Mouse (Mus musculus) small intestine, adult 2 months (tissue): ENCODE results near the gene Tubb4a. TPM values are rescaled to one million over a fixed set of nuclear protein-coding genes. Genes with fewer than 3 reads are reported as not detected.

Experiments
- H3K27ac ChIP-seq: fragments of 200-500 bp; 2 replicates; pipeline ENCODE4 v1.5.1; 2012; ENCODE audit warnings: low read depth, low read length, control low read depth, inconsistent platforms; ENCODE audit not compliant: insufficient read depth
- H3K27me3 ChIP-seq: fragments of 200-500 bp; 2 replicates; pipeline ENCODE4 v1.6.1; 2012; ENCODE audit warnings: mild to moderate bottlenecking, moderate library complexity, low read length, inconsistent platforms; ENCODE audit not compliant: control insufficient read depth, insufficient read depth
- H3K36me3 ChIP-seq: fragments of 200-500 bp; 2 replicates; pipeline ENCODE4 v1.6.1; 2012; ENCODE audit warnings: mild to moderate bottlenecking, low read length, control low read depth, inconsistent platforms; ENCODE audit not compliant: control insufficient read depth, insufficient read depth
- H3K4me1 ChIP-seq: fragments of 200-500 bp; 2 replicates; pipeline ENCODE4 v1.6.1; 2012; ENCODE audit warnings: low read length, inconsistent platforms, mixed read lengths; ENCODE audit not compliant: control insufficient read depth, insufficient read depth, insufficient read length
- H3K4me3 ChIP-seq: fragments of 200-500 bp; 2 replicates; pipeline ENCODE4 v1.5.1; 2012; ENCODE audit warnings: low read depth, mild to moderate bottlenecking, control low read depth, inconsistent platforms, low read length, moderate library complexity
- CTCF ChIP-seq: fragments of 200-500 bp; IDR thresholded peaks from 2 replicates; pipeline ENCODE4 v1.5.1; 2012; ENCODE audit warnings: low read depth, mild to moderate bottlenecking, control low read depth, inconsistent platforms, low read length, moderate library complexity, mixed read lengths; ENCODE audit not compliant: insufficient replicate concordance, insufficient read length; ENCODE audit errors: extremely low read depth
- POLR2A ChIP-seq: fragments of 200-500 bp; IDR thresholded peaks from 2 replicates; pipeline ENCODE4 v1.6.1; 2012; ENCODE audit warnings: low read depth, mild to moderate bottlenecking, control low read depth, inconsistent platforms, low read length, moderate library complexity
- WGBS: fragments of 180-500 bp; shearing (Covaris S2); methylation state at CpG from one replicate; pipeline ENCODE4 v1.1.7; 2018; 5-methylcytosine and 5-hydroxymethylcytosine counted together
- polyA plus RNA-seq: library from polyadenylated mRNA; depleted of rRNA; stranded (reverse); fragments of >200 nt; gene quantifications from 2 replicates; pipeline ENCODE4 v1.2.3, GENCODE M21; 2012

The Tubb4a gene
- polyA plus RNA-seq, 1 experiment: 3.3 TPM

DNA sequence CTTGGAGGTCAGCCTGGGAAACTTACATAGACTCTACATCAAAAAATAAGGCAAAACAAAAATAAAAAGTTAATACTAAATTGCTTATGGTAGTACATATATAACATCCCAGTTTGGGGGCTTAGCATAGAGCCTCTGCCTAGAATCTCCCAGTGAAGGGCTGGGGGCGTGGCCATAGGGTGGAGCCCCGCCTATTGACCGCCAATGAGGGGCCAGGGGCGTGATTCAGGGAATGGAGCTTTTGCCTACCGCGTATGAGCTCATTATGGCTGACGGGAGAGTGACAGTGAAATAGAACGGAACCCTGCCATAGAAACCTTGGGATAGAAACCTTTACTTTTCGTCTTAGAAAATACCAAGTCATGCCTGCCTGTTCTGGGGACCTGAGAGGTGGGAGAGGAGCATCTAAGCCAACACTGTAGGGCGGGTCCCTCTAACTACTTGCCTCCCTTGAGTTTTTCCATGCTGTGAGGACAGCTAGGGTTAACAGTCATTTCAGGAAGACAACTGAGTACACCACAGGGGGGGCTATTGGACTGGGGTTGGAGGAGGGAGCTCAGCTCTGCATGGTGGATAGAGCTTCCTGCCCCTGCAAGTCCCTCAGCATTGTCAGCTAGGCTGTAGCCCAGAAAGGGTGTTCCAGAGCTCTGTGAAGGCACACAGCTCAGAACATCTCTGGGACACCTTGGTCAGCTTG lies 12.2 kb upstream of the Tubb4a start:
- H3K4me1 ChIP-seq: peaks cover 8% of the 10 kb centered on the region; the same call in 1 of the 2 replicates
- WGBS: 30% methylated on average over 10 of the region's 10 CpGs
- H3K27ac ChIP-seq: no peak overlapping the region
- no peak for TF ChIP-seq CTCF
- no peak for TF ChIP-seq POLR2A
- H3K36me3 ChIP-seq: no peaks in the 10 kb centered on the region
- H3K27me3 ChIP-seq: no peaks in the 10 kb centered on the region
- H3K4me3 ChIP-seq: no peak overlapping the region

DNA sequence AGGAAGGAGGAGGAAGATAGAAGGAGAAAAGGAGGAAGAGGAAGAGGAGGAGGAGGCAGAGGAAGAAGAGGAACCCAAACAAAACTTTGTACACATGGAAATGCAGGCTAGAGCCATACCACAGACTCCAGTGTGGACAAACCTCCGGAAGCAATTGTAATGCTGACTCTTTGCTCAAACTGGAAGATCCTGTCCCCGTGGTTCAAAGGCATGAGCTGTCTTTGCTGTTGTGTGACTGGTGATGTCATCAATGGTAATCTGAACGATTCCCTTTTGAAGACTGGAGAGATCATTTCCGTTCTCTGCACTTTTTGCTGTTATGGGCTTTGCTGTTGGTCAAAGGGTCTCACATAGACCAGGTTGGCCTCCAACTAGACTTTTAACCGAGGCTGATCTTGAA lies 10.7 kb upstream of the Tubb4a start:
- no peak for TF ChIP-seq CTCF
- TF ChIP-seq POLR2A: no peak
- no peak overlapping the region for H3K4me3 ChIP-seq
- 61% methylated on average over 5 of the region's 5 CpGs for WGBS
- no peaks in the 10 kb centered on the region for H3K27me3 ChIP-seq
- H3K27ac ChIP-seq: no peak overlapping the region
- peaks cover 7% of the 10 kb centered on the region; the same call in 1 of the 2 replicates for H3K4me1 ChIP-seq
- no peaks in the 10 kb centered on the region for H3K36me3 ChIP-seq

DNA sequence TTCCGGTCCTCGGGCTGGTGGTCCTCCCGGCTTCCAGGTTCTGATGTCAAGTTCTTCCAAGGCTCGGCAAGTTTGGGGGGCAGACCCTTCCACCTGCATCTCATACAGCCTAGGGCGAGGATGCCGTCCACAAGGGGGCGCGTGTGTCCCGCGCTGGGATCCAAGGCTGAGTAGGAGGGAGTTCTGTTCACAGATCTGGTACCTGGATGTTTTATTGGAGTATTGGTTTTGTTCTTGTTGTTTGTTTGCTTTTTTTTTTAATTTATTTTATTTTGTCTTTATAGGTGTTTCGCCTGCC lies 9.0 kb upstream of the Tubb4a start:
- H3K4me3 ChIP-seq: peak overlapping the region; percentile 61
- H3K27me3 ChIP-seq: no peaks in the 10 kb centered on the region
- no peak overlapping the region for H3K27ac ChIP-seq
- 1% methylated on average over 11 of the region's 11 CpGs for WGBS
- no peaks in the 10 kb centered on the region for H3K36me3 ChIP-seq
- peak; percentile 95 for TF ChIP-seq CTCF
- TF ChIP-seq POLR2A: no peak
- H3K4me1 ChIP-seq: peaks cover 8% of the 10 kb centered on the region; the same call in 1 of the 2 replicates

DNA sequence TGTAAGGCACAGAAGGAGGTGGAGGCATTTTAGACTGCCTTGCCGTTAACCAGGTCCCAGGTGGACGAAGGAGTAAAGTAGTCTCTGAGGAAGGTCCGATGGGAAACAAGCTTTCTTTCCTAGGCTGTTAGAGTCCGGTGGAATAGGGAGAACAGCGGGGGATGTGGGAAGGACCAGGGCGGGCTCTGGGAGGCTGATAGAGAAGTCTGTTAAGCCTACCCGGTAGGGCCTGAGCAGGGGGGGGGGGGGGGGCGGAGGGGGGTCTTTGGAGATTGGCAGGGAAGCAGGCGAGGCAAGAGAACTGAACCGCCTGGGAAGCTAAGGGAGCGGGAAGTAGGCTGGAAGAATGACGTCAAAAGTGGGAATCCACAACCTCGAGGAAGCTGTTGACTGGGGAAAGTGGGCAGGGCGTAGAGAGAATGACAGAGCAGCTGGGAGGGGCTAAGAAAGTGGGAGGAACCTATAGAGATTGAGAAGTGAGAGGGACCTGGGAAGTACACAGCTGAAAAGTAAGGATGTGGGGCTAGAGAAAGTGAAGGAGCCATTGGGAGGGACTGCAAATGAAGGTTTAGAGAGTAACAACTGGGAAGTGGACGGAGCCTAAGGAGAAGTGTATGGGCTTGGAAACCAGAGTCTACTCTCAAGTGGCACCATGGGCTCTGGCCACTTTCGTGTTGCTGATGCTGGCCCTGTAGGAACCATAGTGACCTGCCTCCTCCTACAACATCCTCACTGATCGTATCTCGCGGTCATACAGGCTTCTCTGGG lies 8.5 kb upstream of the Tubb4a start:
- peak; percentile 10; the same call in 1 of the 2 replicates for TF ChIP-seq POLR2A
- TF ChIP-seq CTCF: no peak
- 7% methylated on average over 18 of the region's 19 CpGs for WGBS
- no peak overlapping the region for H3K27ac ChIP-seq

DNA sequence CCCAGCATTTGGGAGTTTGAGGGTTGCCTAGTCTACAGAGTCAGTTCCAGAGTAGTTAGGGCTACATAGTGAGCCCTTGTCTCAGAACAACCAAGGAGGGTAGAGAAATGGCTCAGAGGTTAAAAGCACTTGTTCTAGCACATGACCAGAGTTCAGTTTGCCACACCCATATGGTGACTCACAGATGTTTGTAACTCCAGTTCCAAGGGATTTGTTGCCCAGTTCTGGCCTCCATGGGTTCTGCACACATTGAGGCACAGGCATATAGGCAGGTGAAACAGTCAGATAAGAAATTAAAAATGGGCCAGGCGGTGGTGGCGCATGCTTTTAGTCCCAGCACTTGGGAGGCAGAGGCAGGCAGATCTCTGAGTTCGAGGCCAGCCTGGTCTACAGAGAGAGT lies 6.6 kb upstream of the Tubb4a start:
- H3K4me3 ChIP-seq: no peak overlapping the region
- TF ChIP-seq CTCF: no peak
- no peak for TF ChIP-seq POLR2A
- H3K27ac ChIP-seq: peak overlapping the region; percentile 74
- 75% methylated on average over 3 of the region's 3 CpGs for WGBS
- H3K27me3 ChIP-seq: no peaks in the 10 kb centered on the region
- H3K4me1 ChIP-seq: peaks cover 8% of the 10 kb centered on the region; the same call in 1 of the 2 replicates
- no peaks in the 10 kb centered on the region for H3K36me3 ChIP-seq

More for the DNA sequence above, 8.5 kb upstream of the Tubb4a start:
- H3K27me3 ChIP-seq: no peaks in the 10 kb centered on the region
- H3K4me3 ChIP-seq: peak overlapping the region; percentile 61
- H3K4me1 ChIP-seq: peaks cover 8% of the 10 kb centered on the region; the same call in 1 of the 2 replicates
- no peaks in the 10 kb centered on the region for H3K36me3 ChIP-seq

DNA sequence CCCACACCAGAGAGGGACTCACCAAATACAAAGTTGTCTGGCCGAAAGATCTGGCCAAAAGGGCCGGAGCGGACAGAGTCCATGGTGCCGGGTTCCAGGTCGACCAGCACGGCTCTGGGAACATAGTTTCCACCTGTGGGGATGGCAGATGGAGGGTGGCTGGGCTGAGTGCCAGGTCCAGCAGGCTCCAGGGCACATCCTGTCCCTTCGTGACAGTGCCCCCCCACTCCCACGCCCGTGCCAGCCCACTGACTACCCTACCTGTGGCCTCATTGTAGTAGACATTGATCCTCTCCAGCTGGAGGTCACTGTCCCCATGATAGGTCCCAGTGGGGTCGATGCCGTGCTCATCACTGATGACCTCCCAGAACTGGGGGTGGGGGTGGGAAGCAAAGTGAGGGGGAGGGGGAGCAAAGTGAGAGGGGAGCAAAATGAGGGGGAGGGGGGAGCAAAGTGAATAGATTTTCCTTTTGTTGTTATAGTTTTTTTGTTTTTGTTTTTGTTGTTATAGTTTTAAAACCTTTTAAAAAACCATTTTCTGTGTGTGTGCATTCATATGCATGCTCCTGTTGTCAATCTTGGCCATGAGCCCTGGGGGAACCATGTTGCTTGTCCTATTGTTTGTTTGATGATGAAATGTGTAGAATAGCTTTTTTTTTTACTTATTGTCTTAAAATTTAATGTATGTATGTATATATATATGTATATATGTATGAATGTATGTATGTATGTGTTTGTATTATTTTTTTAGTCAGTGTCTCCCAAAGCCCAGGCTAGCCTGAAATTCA lies 1.4 kb downstream of the Tubb4a start:
- Histone ChIP-seq H3K4me1 (peaks cover 7% of the 10 kb centered on the region; the same call in 1 of the 2 replicates), H3K4me3 (no peak overlapping the region), H3K27me3 (peaks cover 6% of the 10 kb centered on the region; the same call in 1 of the 2 replicates), H3K36me3 (no peaks in the 10 kb centered on the region), H3K27ac (no peak overlapping the region)
- WGBS: 71% methylated on average over 11 of the region's 11 CpGs
- TF ChIP-seq CTCF: no peak
- TF ChIP-seq POLR2A: no peak

DNA sequence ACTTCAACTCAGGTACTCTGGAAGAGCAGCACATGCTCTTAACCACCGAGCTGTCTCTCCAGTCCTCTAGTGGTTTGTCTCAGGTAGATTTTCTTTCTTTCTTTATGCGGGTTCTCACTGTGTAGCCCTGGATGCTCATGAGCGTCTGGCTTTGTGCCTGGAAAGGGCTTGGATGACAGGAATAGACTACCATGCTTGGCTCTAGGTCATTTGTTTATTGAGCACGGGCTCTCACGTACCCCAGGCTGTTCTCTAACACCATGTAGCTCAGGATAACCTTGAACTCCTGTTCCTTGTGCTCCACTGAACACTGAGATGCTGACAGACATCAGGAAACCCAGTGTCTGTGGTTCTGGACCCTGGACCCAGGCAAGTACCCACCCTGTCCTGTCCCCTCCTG lies 5.1 kb downstream of the Tubb4a start:
- Histone ChIP-seq H3K27me3 (no peaks in the 10 kb centered on the region), H3K4me3 (no peak overlapping the region), H3K36me3 (no peaks in the 10 kb centered on the region), H3K4me1 (peaks cover 6% of the 10 kb centered on the region), H3K27ac (no peak overlapping the region)
- TF ChIP-seq POLR2A: no peak
- TF ChIP-seq CTCF: no peak
- WGBS: 74% methylated on average over 5 of the region's 5 CpGs
